Mouse (Mus musculus) spleen, postnatal 14 days (tissue): Measurements from ENCODE around the gene Zfand6.

ENCODE experiments used
- DNase-seq, 2 experiments: peaks; one replicate each; pipeline ENCODE4 v3.0.0; 2021 to 2022; ENCODE audit warnings: low spot score in 2 of 2

Gene Zfand6

DNA sequence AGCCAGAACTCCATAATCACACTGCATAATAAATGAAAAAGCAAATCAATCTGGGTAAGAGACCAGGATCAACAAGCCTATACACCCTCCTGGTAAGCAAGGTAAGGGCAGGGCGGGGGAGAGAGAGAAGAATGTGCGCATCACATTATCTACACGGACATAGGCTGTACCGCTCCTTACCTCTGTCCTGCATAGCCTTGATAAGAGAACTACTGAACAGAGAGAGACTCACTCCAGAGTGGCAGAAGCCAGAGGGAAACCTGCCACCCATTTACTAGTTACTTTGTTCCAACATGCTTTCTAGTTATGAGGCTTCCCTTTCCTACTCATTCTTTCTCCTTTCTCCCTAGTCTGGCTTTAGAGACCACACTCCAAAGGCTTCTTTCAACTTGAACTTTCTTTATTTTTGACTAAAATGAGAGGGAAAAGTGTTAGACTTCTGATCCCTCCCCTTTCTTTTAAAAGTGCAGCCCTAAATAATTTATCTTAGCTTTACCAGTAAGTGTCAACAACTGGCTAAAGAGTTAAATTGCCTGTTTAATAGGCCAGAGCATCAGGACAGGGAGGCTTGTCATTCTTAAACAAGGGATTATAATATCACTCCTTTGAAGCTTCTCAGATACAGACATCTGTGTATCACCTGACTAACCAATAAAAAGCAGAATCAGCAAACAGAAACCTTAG, 38.3 kb downstream of the Zfand6 start:
- DNase-seq = peak; percentile 16 to 17

DNA sequence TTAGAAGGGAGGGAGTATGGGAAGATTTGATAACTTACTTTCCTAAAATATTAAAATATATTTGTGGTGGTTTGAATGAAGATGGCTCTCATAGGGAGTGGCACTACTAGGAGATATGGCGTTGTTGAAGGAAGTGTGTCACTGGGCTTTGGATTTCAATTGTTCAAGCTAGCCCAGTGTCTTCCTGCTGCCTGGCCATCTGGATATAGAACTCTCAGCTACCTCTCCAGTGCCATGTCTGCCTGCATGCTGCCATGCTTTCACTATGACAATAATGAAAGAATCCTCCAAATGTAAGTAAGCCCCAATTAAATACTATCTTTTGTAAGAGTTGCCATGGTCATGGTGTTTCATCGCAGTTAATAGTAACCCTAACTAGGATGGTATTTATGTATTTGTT, 40.7 kb downstream of the Zfand6 start:
- no peak for DNase-seq

DNA sequence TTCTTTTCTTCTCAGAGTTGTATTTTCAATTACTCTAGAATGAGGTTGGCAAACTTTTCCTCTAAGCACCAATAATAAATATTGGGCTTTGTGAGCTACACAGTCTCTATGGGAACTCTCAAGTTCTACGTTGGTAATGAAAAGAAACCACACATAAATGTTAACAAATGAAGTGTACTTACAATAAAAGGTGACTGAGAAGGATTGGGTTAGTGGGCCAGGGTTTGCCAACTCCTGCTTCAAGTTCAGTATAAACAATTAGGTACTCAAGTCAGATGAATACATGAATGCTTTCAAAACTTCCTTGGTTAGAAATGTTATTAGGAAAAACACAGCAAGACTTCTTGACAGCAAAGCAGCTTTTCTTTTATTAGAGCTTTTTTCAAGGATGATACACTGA, 43.5 kb downstream of the Zfand6 start:
- no peak for DNase-seq

DNA sequence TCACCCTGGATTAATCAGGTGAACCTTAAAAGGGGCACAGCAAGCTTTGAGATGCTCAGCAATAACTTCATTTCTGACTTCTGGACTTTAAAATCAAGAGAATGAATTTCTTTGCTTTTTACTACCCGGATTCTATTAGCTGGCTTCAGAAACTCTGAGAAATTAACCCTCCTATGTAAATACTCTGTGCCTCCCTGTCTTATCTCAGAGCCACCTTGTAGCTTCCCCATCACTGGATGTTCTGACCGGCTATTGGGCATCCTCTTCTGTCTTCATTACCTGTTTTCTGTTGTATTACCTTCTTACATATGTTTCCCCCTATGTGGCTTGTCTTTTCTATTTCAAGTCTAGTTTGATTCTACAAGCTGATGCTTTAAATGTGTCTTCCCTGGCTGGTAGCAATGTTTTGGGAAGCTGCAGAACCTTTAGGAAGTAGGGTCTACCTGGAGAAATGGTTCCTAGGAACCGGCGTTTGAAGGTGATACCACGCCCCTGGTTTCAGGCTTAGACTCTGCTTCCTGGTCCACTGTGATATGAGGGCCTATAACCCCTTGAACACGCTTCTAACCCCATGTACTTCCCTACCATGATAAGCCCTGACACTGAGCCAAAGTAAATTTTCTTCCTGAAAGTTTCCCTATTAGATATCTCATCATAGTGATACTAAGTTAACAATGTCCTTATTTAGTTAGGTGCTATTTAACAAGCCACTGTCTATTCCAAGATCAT, 46.3 kb downstream of the Zfand6 start:
- no peak for DNase-seq

DNA sequence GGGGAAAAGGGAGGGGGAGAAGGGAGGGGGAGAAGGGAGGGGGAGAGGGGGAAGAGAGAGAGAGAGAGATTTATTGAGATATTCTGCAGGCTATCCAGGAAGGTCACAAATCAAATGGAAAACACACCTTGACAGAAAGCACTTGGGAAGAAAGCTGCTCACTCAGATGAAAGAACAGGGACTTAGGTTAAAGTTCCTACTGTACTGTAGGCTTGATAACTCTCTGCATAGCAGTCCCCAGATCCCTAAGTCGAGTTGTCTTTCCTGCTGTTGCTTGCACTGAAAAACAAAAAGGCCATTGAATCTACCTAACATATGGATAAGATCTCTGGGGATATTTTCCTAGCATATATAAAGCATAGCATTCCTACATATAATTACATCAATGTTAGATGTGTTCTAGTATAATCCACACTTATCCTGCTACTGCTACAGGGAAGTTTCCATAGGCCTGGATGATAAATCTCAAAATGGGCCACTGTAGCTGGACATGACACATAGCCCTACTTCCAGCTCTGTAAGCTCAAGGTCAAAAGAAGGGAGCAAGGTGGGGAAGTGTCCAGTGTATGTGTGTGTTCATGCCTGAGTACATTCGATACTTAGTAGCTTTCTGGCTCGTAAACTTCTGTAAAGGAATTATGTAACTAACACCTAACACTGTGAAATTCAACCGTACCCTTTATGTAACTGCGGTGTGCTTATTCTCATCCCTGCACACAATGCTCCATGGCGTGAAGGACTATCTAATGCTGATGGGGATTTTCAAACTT, 47.4 kb downstream of the Zfand6 start:
- DNase-seq = no peak

DNA sequence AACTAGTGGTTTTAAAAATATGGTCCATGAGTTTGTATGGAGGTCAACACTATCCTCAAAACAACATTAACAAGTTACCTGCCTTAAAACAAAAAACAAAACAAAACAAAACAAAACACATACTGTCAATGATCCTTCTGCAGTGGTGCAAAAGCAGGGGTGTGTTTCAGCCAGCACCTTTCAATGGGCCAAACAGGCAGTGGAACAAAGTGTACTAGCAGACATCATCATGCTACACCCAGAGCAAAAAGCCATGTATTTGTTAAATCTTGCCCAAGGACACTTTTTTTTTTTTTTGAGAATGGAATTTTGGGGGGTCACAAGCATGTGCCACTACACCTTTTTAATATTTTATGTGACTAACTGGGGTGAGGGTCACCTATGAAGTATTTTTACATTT, 52.8 kb downstream of the Zfand6 start:
- no peak for DNase-seq

DNA sequence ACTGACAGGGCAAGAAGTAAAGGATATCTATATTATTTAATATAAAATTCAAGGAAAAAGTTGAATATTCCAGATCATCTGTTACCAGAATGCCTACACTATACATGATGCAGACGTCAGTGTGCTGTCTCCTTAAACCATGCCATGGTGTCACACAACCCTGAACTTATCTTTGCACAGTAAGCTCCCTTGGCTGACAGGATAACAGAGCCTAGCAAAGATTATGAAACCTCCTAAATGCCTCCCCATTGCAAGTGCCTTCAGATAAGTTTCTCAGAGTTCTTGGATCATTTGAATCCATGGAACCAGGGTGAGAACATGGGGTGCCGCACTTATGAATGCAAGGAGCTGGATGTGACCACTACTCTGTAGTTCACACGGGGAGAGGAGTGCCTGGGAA, 57.9 kb downstream of the Zfand6 start:
- DNase-seq = no peak

DNA sequence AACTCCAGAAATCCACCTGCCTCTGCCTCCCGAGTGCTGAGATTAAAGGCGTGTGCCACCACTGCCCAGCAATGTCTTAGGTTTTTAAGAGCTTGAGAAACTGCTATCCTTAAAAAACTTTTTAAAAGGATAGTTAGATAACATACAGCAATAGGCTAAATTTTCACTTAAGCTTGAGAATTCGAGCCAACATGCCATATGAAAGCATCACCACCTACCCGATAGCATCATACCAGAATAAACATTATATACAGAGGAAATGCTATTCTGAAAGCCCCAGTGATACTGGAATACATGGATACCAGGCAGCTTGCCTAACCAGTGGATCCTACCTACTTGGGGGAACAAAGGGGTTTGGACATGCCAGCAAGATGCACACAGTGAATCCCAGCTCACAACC, 66.0 kb downstream of the Zfand6 start:
- no peak for DNase-seq

DNA sequence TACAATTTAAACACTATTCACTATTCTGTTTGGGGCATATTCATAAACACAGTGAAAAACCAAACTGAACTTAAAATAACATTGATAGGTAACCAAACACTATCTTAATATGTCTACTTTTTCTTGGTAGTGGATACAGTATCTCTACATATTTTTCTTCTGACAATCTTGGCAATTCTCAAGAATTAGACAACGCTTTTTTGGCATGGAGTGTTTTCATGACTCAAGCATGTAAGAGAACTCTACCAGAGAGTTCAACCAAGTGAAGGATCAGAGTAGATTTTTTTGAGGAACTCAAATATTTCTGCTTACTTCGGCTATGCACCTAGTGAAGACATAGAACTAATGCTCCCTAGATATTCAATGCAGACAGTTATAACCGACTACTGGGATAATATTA, 68.8 kb downstream of the Zfand6 start:
- no peak for DNase-seq

DNA sequence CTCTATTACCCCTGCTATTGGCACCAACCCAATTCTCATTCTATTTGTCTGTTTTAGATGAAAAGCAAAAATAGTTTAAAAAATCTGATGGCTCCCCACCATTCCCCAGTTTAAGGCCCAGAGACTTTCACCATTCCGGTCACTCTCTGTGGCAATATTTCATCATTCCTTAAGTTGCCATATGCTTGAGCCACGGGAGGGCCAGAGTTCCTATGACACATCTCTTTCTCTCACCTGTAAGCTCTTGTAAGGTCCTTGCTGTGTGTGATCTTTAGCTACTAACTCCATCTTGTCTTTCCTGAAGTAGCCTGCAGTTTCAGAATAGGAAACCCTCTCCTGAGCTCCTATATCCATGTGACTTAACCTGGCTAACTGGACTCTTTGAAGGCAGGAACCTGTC, 70.8 kb downstream of the Zfand6 start:
- DNase-seq = no peak

DNA sequence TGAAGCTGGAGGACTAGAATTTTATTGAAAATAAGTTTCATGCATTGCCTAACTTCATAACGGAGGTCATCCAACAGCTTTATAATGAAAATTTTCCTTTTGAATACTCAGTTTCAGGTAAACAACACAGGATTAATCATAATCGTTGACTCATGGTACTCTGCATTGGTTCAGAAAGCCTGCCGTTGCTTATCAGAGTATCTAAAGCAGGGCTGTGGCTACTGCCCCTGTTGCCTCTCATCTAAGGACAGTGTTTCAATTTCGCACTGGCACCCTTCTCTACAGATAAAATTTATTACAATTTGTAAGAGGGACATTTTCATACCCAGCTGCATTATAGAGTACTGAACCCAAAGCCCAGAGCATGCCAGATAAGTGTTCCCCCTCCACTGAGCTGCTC, 77.3 kb downstream of the Zfand6 start:
- no peak for DNase-seq

DNA sequence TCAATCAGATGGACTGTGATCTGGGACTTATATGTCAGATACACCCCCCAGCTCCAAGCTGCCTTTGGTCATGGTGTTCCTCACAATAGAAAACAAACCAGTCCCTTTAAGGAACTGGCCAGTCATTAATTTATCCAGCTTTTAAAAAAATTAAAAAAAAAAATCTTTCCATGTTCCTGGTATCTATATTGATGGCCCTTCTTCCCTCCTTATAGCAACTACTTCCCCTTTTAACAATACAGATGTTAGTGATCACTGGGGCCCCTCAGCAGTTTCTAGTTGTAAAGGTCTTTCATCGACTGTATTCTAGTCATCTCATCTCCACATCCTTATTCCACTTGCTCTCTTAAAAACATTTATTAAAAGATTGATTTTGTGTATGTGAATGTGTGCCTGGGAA, 78.2 kb downstream of the Zfand6 start:
- DNase-seq = no peak

DNA sequence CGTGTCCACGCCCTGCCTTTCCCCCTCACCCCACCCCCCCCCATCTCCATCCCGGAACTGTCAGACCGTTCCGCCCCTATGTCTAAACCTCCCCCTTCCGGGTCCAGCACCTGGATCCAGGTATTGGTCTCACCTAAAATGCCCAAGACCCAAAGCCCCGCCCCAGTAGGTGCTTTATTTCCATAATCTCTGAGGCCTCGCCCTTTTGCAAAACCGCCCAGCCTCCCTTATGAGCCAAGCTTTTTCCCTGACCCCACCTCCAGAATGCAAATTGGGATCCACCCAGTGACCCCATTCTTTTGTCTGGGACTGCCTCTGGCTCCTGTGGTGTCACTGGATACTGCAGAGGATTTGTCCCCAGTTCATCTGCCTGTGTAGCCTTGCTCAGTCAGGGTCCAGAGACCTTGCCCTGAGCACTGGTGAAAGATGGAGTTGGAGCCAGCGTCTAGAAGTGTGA, 83.4 kb downstream of the Zfand6 start, which contains the start of gene Fah:
Gene Fah, minus strand, starts transcription at position 430 of the 457 bp plus-strand sequence.
- DNase-seq = no peak

DNA sequence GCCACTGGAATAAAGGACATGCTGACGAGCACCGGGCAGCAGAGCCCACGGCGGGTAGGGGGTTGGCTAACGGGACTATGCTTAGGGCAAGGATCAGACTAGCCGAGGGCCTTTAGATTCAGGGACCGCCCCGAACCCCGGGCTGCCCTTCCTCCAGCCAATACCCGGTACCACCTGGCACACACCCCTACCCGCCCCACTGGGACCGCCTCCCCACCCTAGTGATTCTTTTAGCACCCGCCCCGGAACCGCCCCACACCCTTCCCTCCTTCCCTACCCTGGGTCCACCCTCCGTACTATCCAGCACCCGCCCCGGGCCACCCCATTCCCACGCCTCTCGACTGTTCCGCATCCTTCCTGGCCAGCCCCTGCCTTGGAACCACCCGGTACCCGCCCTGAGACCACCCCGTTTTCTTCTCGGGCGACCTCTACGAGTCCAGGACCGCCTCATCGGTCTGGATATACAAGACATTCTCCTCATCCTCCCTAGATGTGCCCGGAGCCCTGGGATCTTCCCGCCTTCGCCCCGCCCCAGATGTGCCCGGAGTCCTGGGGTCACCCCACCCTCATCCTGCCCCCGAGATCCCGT, 84.0 kb downstream of the Zfand6 start:
- DNase-seq = peak; percentile 42 to 49

DNA sequence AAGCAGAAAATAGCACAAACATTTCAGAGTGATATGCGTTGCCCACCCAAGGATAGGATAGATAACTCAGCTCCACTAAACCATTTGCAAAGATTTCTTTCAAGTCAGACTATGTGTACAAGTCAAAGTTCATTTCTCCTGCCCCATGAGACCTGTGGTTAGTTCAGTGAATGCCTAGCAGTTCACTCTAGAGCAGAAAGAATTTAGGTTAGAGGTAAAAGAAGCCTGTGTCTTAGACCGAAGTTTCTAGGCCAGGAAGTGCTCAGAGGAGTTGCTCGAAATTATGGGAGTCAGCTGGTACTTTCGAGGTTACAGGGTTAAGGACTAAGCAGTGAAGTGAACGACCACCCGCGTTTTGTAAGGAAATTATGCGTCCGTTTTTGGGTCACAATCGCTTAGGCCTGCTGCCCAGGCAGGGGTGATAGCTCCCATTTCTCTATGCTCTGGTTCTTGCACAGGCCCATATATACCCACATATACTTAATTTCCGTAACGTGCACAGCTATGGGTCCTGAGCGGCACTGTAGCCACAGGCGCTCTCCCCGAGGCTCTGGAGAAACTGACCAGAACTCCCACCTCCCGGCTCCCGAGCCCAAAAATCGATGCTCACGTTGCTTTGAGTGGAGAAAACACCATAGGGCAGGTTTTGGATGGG, 84.6 kb downstream of the Zfand6 start:
- no peak for DNase-seq

DNA sequence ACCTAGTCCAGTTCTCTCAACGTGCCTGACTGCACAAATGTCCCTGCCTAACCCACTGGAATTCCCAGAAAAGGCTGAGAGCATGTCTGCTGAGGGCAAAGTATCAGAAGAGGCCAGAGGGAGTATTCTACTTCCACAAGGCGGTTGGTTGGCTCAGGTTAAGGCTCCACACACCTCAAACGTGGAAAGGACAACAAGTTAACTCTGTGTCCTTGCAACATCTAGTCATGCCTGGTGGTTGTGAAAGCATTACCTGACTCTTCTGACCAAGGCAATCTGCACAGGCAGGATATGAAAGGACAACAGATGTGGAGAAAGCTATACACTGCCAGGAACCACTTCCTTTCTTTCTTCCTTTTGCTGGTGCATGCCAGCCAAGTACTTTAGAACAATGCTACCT, 85.3 kb downstream of the Zfand6 start:
- DNase-seq = no peak

DNA sequence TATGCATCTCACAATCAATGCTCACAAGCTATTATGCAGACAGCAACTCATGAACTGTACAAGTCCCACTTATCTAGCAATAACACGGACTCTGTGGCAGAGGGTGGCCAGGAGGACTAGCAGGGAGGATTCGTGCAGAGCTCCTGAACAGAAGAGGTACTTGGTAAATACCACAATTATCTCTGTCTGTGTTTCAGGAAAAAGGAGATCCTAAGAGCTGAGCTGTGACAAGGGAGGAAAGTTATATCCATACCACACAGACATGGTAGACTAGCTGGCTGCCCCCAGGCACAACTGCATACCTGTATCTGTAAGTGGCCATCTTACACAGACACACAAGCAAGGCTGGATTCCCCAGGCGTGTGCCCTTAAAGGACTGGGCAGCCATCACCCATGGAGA, 88.4 kb downstream of the Zfand6 start:
- DNase-seq = no peak

DNA sequence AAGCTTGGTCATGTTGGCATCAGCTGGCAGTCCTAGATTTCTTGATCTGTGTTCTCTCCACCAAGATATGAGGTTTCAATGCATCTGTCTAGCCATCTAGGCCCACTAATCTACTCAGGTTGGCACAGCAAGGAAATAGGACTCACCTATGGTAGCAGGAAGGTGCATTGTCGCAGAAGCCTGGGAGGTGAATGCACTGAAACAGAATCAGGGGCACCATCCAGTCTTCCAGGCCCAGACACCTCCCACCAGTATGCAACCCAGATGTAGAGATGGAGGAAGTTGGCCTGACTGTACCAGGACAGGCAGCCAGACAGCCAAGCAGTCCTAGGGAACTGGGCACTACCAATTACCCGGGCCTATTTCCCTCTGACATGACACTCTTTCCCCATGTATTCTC, 89.1 kb downstream of the Zfand6 start:
- DNase-seq = no peak

DNA sequence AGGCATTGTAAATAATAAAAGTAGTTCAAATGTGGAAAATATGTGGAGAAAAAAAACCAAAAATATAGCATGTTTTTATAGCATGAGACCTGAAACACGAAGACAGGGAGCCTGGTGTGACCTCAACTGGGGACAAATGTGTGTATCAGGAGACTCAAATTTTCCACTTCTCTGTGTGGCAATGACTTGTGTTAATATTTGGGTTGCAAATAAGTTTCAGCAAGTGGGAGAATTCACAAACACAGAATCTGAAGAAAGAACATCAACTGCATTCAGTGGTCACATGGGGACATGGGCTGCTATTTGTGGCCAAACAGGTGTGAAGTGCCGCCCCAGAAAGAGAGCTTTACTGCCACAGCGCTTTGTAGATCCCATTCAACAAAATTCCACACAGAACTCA, 93.1 kb downstream of the Zfand6 start:
- no peak for DNase-seq

DNA sequence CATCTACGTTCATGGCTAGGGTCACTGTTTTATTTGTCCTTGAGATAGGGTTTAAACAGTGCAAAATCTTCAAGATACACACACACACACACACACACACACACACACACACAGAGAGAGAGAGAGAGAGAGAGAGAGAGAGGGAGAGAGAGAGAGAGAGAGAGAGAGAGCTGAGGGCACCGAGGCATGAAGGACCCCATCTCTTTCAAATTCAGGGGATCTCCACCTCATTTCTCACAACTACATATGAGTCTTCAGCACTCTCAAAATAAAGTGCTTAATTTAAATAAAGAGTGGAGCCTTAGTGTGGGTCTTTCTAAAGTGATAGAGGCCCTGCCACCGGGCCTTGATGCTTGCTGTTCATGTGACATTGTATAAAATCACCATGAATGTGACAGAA, 93.8 kb downstream of the Zfand6 start:
- no peak for DNase-seq

DNA sequence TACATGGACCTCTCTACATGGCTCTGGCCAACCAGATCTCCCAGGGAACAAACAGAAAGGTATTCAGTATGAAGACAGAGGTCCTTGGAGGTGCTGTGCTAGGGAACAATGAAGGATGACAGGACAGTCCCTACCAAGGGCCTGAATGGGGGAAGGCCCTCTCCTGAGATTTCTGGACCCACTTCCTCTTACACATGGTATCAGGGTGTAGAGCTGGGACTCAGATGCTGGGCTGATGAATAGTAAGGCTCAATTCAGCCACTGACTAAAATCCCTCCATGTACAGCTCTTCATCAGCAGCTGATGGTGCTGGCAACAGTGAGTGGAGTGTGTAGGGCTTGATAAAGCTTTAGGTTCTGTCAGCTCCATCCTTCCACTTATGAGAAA, 94.8 kb downstream of the Zfand6 start:
- DNase-seq = no peak
